Mouse (Mus musculus) ovary, postnatal 10 days (tissue): Measurements from ENCODE around the gene Ccdc58.
"Not testable (repeated sequence)": the region's sequence is repeated elsewhere in the genome, so short reads cannot be mapped to it uniquely, and the experiment has no call there.

ENCODE experiments used
- DNase-seq: peaks from one replicate; pipeline ENCODE4 v3.0.0; 2022; ENCODE audit warnings: low spot score

The Ccdc58 gene

GRCm38 (mm10) chr16:36071450-36072379 lies at the start of gene Ccdc58, which contains the start of gene Fam162a:
TSS of gene Ccdc58 (plus strand) at chr16:36071685.
TSS of gene Fam162a (minus strand) at chr16:36071594.
- DNase-seq = peak; percentile 89

DNA sequence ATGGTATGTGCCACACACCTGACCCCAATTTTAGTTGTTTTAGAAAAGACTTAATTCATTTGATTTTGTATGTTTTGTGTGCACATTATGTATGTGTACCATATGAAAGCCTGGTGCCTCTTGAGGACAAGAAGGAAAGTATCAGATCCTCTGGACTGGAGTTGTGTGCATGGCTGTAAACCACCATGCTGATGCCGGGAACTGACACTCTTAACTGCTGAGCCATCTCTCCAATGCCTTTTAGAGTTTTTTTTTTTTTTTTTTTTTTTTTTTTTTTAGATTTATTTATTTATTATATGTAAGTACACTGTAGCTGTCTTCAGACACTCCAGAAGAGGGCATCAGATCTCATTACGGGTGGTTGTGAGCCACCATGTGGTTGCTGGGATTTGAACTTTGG lies 43.4 kb upstream of the Ccdc58 start:
- DNase-seq = not testable (repeated sequence)

- DNase-seq = peak; percentile 58
Measured at GRCm38 (mm10) chr16:36040640-36041624, 30.6 kb upstream of the Ccdc58 start, which contains the start of gene Wdr5b. TSS of gene Wdr5b (plus strand) at chr16:36041190.

DNA sequence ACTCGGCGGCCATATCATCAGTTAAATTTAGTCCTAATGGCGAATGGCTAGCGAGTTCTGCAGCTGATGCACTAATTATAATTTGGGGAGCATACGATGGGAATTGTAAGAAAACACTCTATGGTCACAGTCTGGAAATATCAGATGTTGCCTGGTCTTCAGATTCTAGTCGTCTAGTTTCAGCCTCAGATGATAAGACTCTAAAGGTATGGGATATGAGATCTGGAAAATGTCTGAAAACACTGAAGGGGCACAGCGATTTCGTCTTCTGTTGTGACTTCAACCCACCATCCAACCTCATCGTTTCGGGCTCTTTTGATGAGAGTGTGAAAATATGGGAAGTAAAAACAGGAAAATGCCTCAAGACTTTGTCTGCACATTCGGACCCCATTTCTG lies 29.9 kb upstream of the Ccdc58 start:
- DNase-seq = no peak

DNA sequence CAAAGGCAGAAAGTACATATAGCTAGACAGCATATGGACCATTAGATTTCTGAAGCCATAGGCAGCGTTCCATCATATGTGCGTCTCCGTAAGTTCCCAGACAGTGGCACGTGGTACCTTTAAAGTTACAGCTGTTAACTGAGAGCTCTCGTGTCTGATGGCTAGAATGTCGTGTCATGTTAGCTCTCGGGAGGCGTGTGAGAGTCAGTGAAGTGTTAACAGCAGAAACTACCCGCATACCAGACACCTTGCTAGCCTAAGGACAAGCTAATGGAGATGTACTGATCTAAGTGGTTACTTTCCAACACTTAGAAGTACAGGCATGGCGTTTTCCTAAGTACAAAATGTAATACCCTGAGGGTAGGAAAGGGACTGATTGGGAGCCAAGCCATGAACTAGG lies 28.4 kb upstream of the Ccdc58 start:
- DNase-seq = no peak

DNA sequence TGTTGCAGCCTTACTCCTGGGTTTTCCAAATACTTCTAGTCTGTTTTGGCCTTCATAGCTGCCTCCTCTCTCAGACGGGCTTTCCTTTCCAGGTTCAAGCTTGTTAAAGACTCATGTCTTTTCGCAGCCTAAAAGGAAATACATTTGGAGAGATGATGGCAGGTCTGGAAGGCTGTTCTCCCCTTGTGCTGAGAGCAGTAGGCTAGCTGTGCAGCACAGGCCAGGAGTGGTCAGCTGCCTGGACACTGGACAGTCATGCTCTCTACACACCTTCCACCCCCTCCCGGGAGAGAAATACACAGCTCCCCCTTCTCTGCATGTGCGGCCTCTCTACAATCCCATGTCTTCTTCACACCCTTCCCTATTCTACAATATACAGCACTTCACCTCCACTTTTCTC lies 27.5 kb upstream of the Ccdc58 start:
- DNase-seq = no peak

- DNase-seq = no peak
Measured at GRCm38 (mm10) chr16:36047538-36047937, 23.9 kb upstream of the Ccdc58 start.

DNA sequence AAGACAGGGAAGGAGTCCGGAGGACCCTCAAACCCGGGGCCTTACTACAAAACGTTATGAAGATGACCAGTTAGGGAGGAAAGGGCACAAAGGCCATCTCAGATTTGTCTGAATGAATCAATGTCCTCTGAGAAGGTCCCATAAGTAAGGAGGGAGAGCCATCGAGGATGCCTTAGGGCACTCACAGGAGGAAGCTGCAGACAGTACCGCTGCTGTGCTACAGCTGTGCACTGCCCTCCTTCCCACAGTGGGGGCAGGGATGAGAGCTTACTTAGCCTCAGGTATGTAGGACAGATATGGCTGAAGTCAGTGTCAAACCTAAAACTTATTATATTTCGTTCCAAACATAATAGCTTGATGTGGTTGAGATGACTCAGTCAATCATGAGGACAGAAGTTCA lies 20.0 kb upstream of the Ccdc58 start:
- DNase-seq = no peak

- no peak for DNase-seq
Measured at GRCm38 (mm10) chr16:36053524-36054275, 17.8 kb upstream of the Ccdc58 start.

- DNase-seq = no peak
Measured at GRCm38 (mm10) chr16:36054920-36055319, 16.6 kb upstream of the Ccdc58 start.

GRCm38 (mm10) chr16:36056416-36056815 lies 15.1 kb upstream of the Ccdc58 start:
- no peak for DNase-seq

DNA sequence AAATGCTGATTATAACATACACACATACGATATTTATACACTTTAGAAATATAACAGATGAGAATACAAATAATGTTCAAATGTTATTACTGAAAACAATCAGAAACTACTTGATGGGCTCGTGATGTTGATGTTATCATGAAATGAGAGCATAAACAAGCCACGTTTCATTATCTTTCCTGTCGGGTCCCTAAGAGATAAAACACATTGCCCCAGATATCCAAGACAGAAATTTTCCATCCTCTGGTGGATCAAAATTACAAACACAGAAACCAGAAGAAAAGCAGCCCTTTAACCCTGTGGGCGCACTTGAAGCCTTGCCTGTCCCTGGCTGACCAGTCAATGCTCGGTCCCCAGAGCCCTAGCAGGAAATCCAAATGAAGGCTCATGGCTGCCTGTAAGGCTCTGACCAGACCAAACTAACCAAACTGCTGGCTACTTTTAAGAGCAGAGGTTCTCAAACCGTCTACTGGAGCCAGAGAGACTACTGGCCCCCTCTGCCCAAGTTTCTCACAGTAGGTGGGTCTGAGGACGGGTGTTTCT lies 13.5 kb upstream of the Ccdc58 start:
- DNase-seq = no peak

- DNase-seq = not testable (repeated sequence)
Measured at GRCm38 (mm10) chr16:36062534-36062933, 9.0 kb upstream of the Ccdc58 start.

GRCm38 (mm10) chr16:36063315-36063714 lies 8.2 kb upstream of the Ccdc58 start:
- no peak for DNase-seq

GRCm38 (mm10) chr16:36064904-36065303 lies 6.6 kb upstream of the Ccdc58 start:
- no peak for DNase-seq

- DNase-seq = no peak
Measured at GRCm38 (mm10) chr16:36067694-36068093, 3.8 kb upstream of the Ccdc58 start.

DNA sequence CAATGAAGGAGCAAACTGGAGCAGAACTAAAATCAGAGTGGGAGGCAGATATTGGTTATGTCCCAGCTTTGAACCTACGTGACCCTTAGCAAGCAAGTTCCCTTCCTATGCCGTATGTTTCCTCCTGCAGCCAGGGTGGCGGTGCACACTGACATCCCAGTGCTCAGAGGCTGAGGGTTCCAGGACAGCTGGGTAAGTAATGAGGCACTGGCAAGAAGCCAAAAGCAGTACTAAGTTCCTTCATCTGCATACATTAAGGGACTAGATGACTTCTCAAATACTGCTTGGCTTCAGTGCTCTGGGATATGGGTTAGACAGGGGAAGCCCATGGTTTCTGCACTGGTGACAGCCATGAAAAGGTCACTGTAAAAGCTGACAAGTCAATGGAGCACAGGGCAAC lies 3.1 kb upstream of the Ccdc58 start:
- no peak for DNase-seq

DNA sequence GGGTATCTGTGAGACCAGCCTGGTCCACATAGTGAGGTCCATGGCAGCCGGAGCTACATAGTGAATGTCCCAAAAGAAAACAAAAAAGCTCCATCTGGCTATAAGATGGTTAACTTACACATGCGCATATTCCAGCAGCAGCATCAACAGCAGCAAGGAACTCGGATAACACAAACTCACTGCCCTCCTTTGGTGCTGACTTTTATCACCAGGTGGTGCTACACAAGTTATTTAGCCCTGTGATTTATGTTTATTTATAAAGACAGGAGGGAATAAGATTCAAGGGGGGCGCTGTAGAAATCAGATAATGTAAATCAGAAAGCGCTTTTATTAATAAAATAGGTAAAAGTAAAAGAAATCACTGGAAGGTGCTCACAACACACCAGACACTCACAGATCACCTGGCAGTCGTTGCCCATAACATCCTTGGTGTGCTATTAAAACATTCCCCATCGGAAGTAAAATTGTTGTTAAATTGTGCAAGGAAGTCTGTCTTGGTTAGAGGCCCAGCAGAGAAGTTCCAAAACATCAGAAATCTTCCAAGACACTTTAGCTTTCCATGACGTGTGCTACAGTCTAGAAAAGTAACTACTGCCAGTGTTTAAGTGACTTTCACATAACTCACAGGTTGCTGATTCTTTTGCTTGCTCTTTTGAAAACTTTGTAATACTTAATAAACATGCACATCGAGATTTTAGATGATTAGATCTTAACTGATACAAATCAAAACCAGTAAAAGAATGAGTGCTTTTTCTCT lies 1.5 kb upstream of the Ccdc58 start:
- no peak for DNase-seq

- DNase-seq = no peak
Measured at GRCm38 (mm10) chr16:36071071-36071449, 425 bp upstream of the Ccdc58 start.

DNA sequence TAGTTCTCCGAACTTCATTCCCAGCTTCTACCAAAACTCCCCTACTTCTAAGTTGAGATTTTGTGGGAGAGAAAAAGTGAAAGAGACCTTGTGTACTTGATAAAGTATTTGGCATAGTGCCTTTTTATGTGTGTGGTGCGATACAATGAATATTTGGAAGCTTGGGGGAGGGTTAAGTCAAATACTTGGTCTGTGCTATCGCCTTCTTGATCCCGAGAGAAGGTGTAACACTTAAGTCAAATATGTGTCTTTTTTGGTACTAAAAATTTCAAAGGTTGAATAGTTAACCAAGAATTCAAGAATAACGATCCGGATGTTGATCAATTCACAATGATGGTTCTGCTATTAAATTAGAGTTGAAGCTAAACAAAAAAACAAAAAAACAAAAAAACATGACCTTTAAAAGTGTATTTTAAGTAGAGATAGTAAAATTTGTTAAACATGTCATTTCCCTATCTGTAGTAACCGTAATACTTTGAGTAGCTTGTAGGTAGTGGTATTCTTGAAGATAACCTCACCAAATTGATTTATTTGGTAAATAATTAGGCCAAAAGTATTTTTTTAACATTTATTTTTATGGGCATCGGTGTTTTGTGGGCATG lies 1.0 kb downstream of the Ccdc58 start:
- no peak for DNase-seq
